Mouse (Mus musculus) MEL (cell line): ENCODE results near the gene Ostc. TPM values are rescaled to one million over a fixed set of nuclear protein-coding genes. Genes with fewer than 3 reads are reported as not detected.

Experiments
- DNase-seq: peaks from one replicate; pipeline ENCODE4 v3.0.0; 2011; ENCODE audit warnings: low read depth, low spot score
- H3K27ac ChIP-seq: 2 replicates; pipeline ENCODE4 v1.5.1; 2012; ENCODE audit warnings: low read depth, mild to moderate bottlenecking, control low read depth, low read length, moderate library complexity; ENCODE audit not compliant: control insufficient read depth
- H3K27me3 ChIP-seq, 2 experiments: fragments of 150-350 bp in 1 of 2; sonication (generic) in 1 of 2; 2 replicates each; pipeline ENCODE4 v1.6.1; 2012; ENCODE audit warnings: low read length in 2 of 2, mild to moderate bottlenecking in 2 of 2, improper control_type of control experiment in 1 of 2, moderate library complexity in 1 of 2; ENCODE audit not compliant: insufficient read depth in 2 of 2, control insufficient read depth in 1 of 2
- H3K36me3 ChIP-seq, 2 experiments: 2 replicates each; pipeline ENCODE4 v1.6.1; 2012 to 2014; ENCODE audit warnings: low read length in 2 of 2, improper control_type of control experiment in 1 of 2, inconsistent platforms in 1 of 2, mild to moderate bottlenecking in 1 of 2; ENCODE audit not compliant: insufficient read depth in 2 of 2, control insufficient read depth in 1 of 2
- H3K4me1 ChIP-seq, 2 experiments: fragments of 150-350 bp in 1 of 2; sonication (generic) in 1 of 2; 2 replicates each; pipeline ENCODE4 v1.6.1; 2012; ENCODE audit warnings: low read length in 2 of 2, improper control_type of control experiment in 1 of 2, mild to moderate bottlenecking in 1 of 2; ENCODE audit not compliant: insufficient read depth in 2 of 2, control insufficient read depth in 1 of 2
- H3K4me3 ChIP-seq, 2 experiments: fragments of 150-350 bp in 1 of 2; sonication (generic) in 1 of 2; 2 replicates each; pipeline ENCODE4 v1.5.1; 2012; ENCODE audit warnings: low read depth in 2 of 2, low read length in 2 of 2, mild to moderate bottlenecking in 2 of 2, moderate library complexity in 2 of 2, control low read depth in 1 of 2, improper control_type of control experiment in 1 of 2; ENCODE audit not compliant: control insufficient read depth in 1 of 2, insufficient read depth in 1 of 2
- H3K79me2 ChIP-seq: 2 replicates; pipeline ENCODE4 v1.6.1; 2012; ENCODE audit warnings: mild to moderate bottlenecking, low read length, moderate library complexity; ENCODE audit not compliant: control insufficient read depth, poor library complexity, insufficient read depth
- H3K9ac ChIP-seq: 2 replicates; pipeline ENCODE4 v1.6.1; 2012; ENCODE audit warnings: low read depth, mild to moderate bottlenecking, control low read depth, low read length, moderate library complexity; ENCODE audit not compliant: control insufficient read depth, poor library complexity, severe bottlenecking
- H3K9me3 ChIP-seq: fragments of 150-350 bp; sonication (generic); replicated peaks from 2 replicates; pipeline ENCODE4 v1.6.1; 2012; ENCODE audit warnings: mild to moderate bottlenecking, low read length, improper control_type of control experiment, moderate library complexity; ENCODE audit not compliant: insufficient read depth
- BHLHE40 ChIP-seq: IDR thresholded peaks from 2 replicates; pipeline ENCODE4 v1.6.1; 2012; ENCODE audit warnings: low read depth, mild to moderate bottlenecking, inconsistent platforms, low read length, improper control_type of control experiment, borderline replicate concordance
- CHD2 ChIP-seq: IDR thresholded peaks from 2 replicates; pipeline ENCODE4 v1.6.1; 2011; ENCODE audit warnings: low read length, improper control_type of control experiment
- E2F4 ChIP-seq: IDR thresholded peaks from 2 replicates; pipeline ENCODE4 v1.6.1; 2011; ENCODE audit warnings: low read depth, low read length, improper control_type of control experiment, borderline replicate concordance
- GABPA ChIP-seq: IDR thresholded peaks from 2 replicates; pipeline ENCODE4 v1.6.1; 2012; ENCODE audit warnings: low read depth, mild to moderate bottlenecking, inconsistent platforms, low read length, improper control_type of control experiment, moderate library complexity
- GATA1 ChIP-seq: IDR thresholded peaks from 2 replicates; pipeline ENCODE4 v1.6.1; 2011; ENCODE audit warnings: low read depth, low read length, improper control_type of control experiment
- HCFC1 ChIP-seq: IDR thresholded peaks from 2 replicates; pipeline ENCODE4 v1.6.1; 2012; ENCODE audit warnings: low read depth, mild to moderate bottlenecking, inconsistent platforms, low read length, improper control_type of control experiment, moderate library complexity
- JUND ChIP-seq: IDR thresholded peaks from 2 replicates; pipeline ENCODE4 v1.6.1; 2011; ENCODE audit warnings: low read depth, mild to moderate bottlenecking, improper control_type of control experiment, low read length
- KAT2A ChIP-seq: conservative IDR thresholded peaks from 2 replicates; pipeline ENCODE4 v1.6.1; 2012; ENCODE audit warnings: low read depth, low read length, improper control_type of control experiment, inconsistent platforms
- MAX ChIP-seq: IDR thresholded peaks from 2 replicates; pipeline ENCODE4 v1.6.1; 2011; ENCODE audit warnings: low read length, improper control_type of control experiment
- MAZ ChIP-seq: IDR thresholded peaks from 2 replicates; pipeline ENCODE4 v1.6.1; 2012; ENCODE audit warnings: low read depth, mild to moderate bottlenecking, inconsistent platforms, low read length, improper control_type of control experiment
- NRF1 ChIP-seq: IDR thresholded peaks from 2 replicates; pipeline ENCODE4 v1.6.1; 2014; ENCODE audit warnings: low read depth, mild to moderate bottlenecking, inconsistent platforms, low read length, improper control_type of control experiment, moderate library complexity; ENCODE audit not compliant: poor library complexity, insufficient read depth, severe bottlenecking
- POLR2A ChIP-seq, 2 experiments: IDR thresholded peaks; 2 replicates each; pipeline ENCODE4 v1.6.1; 2011 to 2012; ENCODE audit warnings: low read length in 2 of 2, mild to moderate bottlenecking in 2 of 2, control low read depth in 1 of 2, improper control_type of control experiment in 1 of 2, low read depth in 1 of 2, moderate library complexity in 1 of 2; ENCODE audit not compliant: control insufficient read depth in 1 of 2, insufficient read depth in 1 of 2, poor library complexity in 1 of 2
- POLR2AphosphoS2 ChIP-seq: IDR thresholded peaks from 2 replicates; pipeline ENCODE4 v1.6.1; 2011; ENCODE audit warnings: low read length, improper control_type of control experiment
- RAD21 ChIP-seq: IDR thresholded peaks from 2 replicates; pipeline ENCODE4 v1.6.1; 2011; ENCODE audit warnings: mild to moderate bottlenecking, low read depth, low read length, improper control_type of control experiment
- SIN3A ChIP-seq: IDR thresholded peaks from 2 replicates; pipeline ENCODE4 v1.6.1; 2012; ENCODE audit warnings: low read length, improper control_type of control experiment, inconsistent platforms
- TBP ChIP-seq: IDR thresholded peaks from 2 replicates; pipeline ENCODE4 v1.8.0; 2011; ENCODE audit warnings: low read depth, low read length, improper control_type of control experiment
- USF1 ChIP-seq: IDR thresholded peaks from 2 replicates; pipeline ENCODE4 v1.6.1; 2014; ENCODE audit warnings: low read depth, mild to moderate bottlenecking, inconsistent platforms, low read length, improper control_type of control experiment, moderate library complexity
- ZNF384 ChIP-seq: IDR thresholded peaks from 2 replicates; pipeline ENCODE4 v1.6.1; 2012; ENCODE audit warnings: low read depth, mild to moderate bottlenecking, inconsistent platforms, low read length, improper control_type of control experiment
- polyA plus RNA-seq, 2 experiments: library from polyadenylated mRNA; stranded (reverse) in 1 of 2; unstranded in 1 of 2; fragments of >175 nt in 1 of 2; fragments of >200 nt in 1 of 2; gene quantifications; 2 replicates each; pipeline versions ENCODE4 v1.2.1 to v1.2.4; 2012; ENCODE audit warnings: low replicate concordance in 2 of 2, low read depth in 1 of 2; ENCODE audit not compliant: insufficient read length in 2 of 2, insufficient read depth in 1 of 2, missing spikeins in 1 of 2
- total RNA-seq: library from RNA; depleted of rRNA; stranded (reverse); fragments of 300-350 nt; gene quantifications from 2 replicates; pipeline ENCODE4 v1.2.3, GENCODE M21; 2012

The Ostc gene
- total and polyA plus RNA-seq, 3 experiments: 185 to 199 TPM; not detected in 1

- no peak for DNase-seq
- H3K36me3 ChIP-seq: no peaks in the 10 kb centered on the region
- TF ChIP-seq JUND (no peak), GABPA (no peak), HCFC1 (no peak), KAT2A (no peak), POLR2A (IDR thresholded peaks at IDR 0.05; ENCODE audit: control insufficient read depth in 1 of 2, insufficient read depth in 1 of 2, low read depth in 1 of 2, low read length in 2 of 2, poor library complexity in 1 of 2) (no peak), NRF1 (no peak), SIN3A (no peak), CHD2 (no peak), GATA1 (no peak), RAD21 (no peak), MAZ (no peak), POLR2AphosphoS2 (no peak), USF1 (no peak), TBP (no peak), MAX (no peak), E2F4 (no peak), BHLHE40 (no peak)
- H3K9ac ChIP-seq: no peak overlapping the region
- H3K79me2 ChIP-seq: no peaks in the 10 kb centered on the region
- H3K9me3 ChIP-seq: no peaks in the 10 kb centered on the region
- H3K4me3 ChIP-seq: no peak overlapping the region
- H3K27ac ChIP-seq: no peak overlapping the region
- H3K4me1 ChIP-seq: no peaks in the 10 kb centered on the region
- H3K27me3 ChIP-seq: no peaks in the 10 kb centered on the region
Measured at GRCm38 (mm10) chr3:130660619-130661018, 48.6 kb downstream of the Ostc start.

DNA sequence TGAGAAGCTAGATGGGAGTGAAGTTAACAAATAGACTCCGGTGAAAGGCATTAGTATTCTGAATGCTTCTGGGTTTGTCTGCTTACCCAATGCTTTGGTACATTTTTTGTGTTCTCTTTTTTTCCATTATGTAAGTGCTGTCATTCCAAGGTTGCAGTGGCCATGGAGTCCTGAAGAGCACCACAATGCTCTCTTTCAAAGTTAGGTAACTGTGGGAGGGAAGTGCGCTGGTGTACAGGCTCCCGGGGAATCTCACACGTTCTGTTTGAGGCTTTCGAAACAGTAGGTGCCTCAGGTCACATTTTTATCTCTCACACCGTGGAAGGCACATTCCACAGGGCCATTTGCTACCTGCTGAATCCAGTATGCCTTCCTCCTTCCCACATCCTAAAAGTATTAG is 59.7 kb downstream of the Ostc start:
- no peaks in the 10 kb centered on the region for H3K79me2 ChIP-seq
- H3K9ac ChIP-seq: no peak overlapping the region
- no peak for DNase-seq
- H3K27me3 ChIP-seq: no peaks in the 10 kb centered on the region; a peak in 1 of 4 replicates
- H3K4me1 ChIP-seq: no peaks in the 10 kb centered on the region
- no peak overlapping the region for H3K27ac ChIP-seq
- H3K9me3 ChIP-seq: no peaks in the 10 kb centered on the region
- TF ChIP-seq ZNF384: no peak
- H3K4me3 ChIP-seq: no peak overlapping the region
- no peaks in the 10 kb centered on the region for H3K36me3 ChIP-seq
